Mouse (Mus musculus) spleen, postnatal 4 days (tissue): ENCODE measurements around the gene Gid8.

Source experiments
- DNase-seq, 2 experiments: peaks; one replicate each; pipeline ENCODE4 v3.0.0; 2022; ENCODE audit warnings: low spot score in 2 of 2

Gene Gid8

DNA sequence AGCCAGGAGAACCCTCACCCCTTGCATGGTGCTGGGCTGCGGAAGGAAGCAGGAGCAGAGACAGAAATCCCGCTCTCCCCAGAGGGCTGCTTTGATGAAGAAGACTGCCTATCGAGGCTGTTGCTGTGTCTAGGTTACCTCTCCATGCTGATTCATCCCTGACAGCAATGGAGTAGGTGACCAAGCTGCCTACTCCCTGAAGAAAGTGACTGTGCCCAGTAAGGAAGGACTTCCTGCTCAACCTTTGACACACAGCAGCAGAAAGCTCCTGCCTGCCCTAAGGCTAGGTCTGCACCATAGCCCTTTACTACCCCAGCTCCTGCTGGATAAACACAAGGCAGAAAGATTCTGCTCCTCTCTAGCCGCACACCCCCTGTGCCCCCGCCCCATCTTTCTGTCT, 39.0 kb downstream of the Gid8 start:
- DNase-seq: no peak

DNA sequence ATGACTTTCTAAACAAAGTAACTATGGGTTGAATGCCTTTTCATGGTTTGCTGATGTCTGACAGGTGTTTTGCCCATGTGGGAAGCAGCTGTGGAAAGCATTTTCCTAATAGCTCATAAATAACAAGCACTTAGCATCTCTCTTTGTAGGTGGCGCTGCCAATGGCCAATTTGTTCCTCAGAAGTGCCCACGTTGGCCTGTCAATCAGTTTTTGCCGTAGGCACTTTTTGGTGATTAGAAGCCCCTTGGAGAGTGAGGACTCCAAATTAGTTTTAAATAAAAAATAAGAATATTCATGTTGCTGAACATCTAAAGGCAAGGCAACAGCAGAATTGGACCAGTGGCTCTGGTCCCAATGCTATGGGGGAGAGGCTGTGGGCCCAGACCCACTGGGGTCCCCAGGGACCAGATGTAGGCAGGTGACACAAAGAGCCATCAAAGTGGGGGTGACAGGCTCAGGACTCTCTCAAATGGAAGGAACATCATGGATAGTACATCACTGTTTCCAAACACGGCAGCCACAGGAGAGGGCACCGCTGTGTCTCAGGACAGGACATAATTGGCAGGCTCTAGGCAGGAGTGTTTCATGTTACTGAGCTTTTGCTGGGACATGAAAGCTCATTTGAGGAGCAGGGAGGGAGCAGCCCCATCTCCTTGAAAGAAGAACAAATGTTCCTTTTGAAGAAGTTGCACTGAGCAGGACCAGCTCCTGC, 45.2 kb downstream of the Gid8 start:
- no peak for DNase-seq

DNA sequence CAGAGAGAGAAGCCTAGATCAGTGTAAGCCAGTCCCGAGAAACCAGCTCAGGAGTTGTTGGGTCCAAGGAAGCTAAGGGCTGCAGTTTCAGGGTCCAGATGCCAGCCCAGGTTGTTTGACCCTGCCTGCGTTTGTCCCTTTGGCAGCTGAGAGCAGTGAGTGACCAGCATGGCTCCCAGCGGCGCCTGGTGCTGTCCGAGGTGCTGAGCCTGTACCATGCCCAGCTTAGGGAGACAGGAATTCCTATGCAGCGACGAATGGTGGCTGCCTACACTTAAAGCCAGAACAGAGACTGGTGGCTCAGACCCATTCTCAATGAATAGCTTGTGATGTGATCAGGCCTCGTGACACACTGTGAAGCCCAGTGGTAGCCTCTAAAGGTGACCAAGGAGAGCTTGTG, 46.0 kb downstream of the Gid8 start:
- no peak for DNase-seq

DNA sequence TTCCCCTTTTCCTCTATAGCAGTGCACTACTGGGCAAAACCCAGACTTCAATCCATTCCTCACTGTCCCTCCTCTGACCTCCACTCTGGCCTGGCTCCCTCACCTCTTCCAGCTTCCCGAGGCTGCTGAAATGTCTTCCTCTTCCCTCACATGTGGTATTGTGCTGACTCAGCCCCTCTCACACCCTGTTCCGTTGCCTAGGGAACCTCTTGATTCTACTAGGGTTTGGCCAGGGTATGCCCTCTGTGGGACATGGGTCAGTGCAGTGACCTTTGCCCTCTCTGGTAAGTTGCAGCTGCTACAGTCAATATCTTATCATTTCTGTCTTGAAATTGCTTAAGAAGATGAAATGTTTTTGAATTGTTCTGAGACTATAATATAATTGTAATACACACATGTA, 46.9 kb downstream of the Gid8 start:
- DNase-seq: no peak

DNA sequence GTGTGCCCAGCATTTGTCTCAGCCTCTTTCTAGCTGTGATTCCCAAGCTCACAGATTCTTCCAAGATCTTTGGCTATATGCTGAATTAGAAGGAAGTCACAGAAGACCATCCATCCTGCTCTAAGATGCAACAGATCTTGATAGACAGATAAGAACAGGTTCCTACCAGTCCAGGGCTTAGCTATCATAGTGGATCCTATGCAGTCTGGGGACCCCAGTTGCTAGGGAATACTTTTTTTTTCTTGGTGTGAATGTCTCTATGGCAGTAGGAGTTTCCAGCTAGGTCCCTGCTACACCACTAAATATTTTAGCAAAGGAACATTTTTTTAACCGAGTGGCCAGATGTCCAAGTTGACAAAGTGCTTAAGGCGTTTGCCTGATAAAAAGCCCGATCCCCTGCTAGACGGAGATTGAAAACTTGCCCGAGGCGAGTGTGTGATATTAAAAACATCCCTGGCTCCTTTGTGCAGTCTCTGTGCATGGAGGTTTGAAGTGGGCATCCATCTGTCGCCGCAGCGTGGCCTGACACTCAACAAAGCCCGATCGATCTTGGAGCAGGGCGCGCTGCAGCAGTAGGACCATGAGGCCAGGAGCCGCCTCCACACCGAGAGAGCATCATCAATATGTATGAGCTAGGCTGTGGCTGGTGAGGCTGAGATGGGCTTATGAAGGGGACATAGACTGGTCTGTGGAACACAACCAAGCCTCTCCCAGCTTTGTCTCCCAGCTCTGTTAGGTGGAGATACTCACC, 48.8 kb downstream of the Gid8 start:
- no peak for DNase-seq

DNA sequence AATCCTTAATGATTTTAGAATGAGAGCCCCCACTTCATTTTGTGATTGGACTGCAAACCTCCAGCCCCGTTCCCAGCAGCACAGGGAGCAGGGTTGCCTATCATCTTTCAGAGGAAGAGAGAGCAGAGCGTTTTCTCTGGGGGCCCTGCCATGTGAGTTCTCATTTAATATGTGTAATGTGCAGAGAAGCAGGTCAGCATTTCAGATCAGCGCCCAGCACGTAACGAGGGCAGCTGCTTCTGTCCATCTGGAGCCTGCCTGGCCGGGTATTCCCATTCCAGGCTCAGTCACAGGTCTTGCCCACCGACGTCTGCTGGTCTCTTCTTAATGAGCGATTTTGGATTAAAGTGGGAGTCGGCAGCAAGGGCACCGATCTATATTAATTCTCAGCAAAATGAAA, 55.1 kb downstream of the Gid8 start:
- no peak for DNase-seq

DNA sequence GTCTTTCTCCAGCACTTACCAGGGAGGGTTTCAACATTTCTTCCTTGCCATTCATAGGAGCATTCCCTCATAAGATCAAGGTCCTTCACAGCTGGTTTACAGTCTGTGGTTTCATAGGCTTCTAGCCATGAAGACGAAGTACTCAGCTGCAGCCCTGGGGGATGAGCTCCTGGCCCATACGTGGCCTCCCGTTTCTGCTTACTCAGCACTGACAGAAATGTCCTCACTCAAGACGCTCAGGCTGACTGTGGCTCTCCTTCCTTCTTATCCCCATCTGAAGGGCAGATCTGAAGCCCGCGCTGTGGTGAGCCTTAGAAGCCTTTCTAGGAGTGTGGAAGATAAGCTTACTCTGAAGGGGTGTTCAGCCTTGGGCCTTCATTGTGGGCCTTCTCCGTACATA, 55.8 kb downstream of the Gid8 start:
- DNase-seq: no peak
